Mouse (Mus musculus): ENCODE measurements around the gene Rps19.
"Not testable (repeated sequence)": the region's sequence is repeated elsewhere in the genome, so short reads cannot be mapped to it uniquely, and the experiment has no call there.

The Rps19 gene

GRCm38 (mm10) chr7:24869532-24870165 is 14.5 kb upstream of the Rps19 start, which contains the start of the genes Lypd4 and Dmrtc2:
Gene Lypd4, minus strand, starts transcription at chr7:24869941.
Gene Dmrtc2, plus strand, starts transcription at chr7:24870057.
- no peak for DNase-seq (ENCODE audit: low spot score)

GRCm38 (mm10) chr7:24877588-24877987 is 6.6 kb upstream of the Rps19 start:
- DNase-seq (ENCODE audit: low spot score), result no peak

GRCm38 (mm10) chr7:24879620-24880019 is 4.6 kb upstream of the Rps19 start:
- no peak for DNase-seq (ENCODE audit: low spot score)

GRCm38 (mm10) chr7:24882416-24883199 is 1.6 kb upstream of the Rps19 start:
- no peak for DNase-seq (ENCODE audit: low spot score)

GRCm38 (mm10) chr7:24884693-24885291 is 621 bp downstream of the Rps19 start:
- DNase-seq (ENCODE audit: low spot score), result no peak

GRCm38 (mm10) chr7:24885468-24886307 is 1.5 kb downstream of the Rps19 start:
- DNase-seq (ENCODE audit: low spot score), result no peak

- DNase-seq (ENCODE audit: low spot score), result no peak
These were observed 2.1 kb downstream of the Rps19 start for GRCm38 (mm10) chr7:24886308-24886633.

- DNase-seq (ENCODE audit: low spot score), result no peak
These were observed 2.9 kb downstream of the Rps19 start for GRCm38 (mm10) chr7:24887096-24887495.

GRCm38 (mm10) chr7:24889431-24890220 is 5.5 kb downstream of the Rps19 start:
- DNase-seq (ENCODE audit: low spot score), result no peak

- peak; percentile 88 for DNase-seq (ENCODE audit: low spot score)
These were observed 6.4 kb downstream of the Rps19 start for GRCm38 (mm10) chr7:24890281-24891216.

- no peak for DNase-seq (ENCODE audit: low spot score)
These were observed 7.3 kb downstream of the Rps19 start for GRCm38 (mm10) chr7:24891241-24892124.

GRCm38 (mm10) chr7:24892125-24892583 is 8.0 kb downstream of the Rps19 start:
- DNase-seq (ENCODE audit: low spot score), result no peak

GRCm38 (mm10) chr7:24895749-24896148 is 11.6 kb downstream of the Rps19 start:
- not testable (repeated sequence) for DNase-seq (ENCODE audit: low spot score)

GRCm38 (mm10) chr7:24896269-24896668 is 12.1 kb downstream of the Rps19 start:
- no peak for DNase-seq (ENCODE audit: low spot score)

GRCm38 (mm10) chr7:24897224-24897623 is 13.1 kb downstream of the Rps19 start, which contains the start of gene Cd79a:
Gene Cd79a, plus strand, starts transcription at chr7:24897381.
- no peak for DNase-seq (ENCODE audit: low spot score)

- no peak for DNase-seq (ENCODE audit: low spot score)
These were observed 13.8 kb downstream of the Rps19 start for GRCm38 (mm10) chr7:24897959-24898358.

GRCm38 (mm10) chr7:24901114-24901513 is 16.9 kb downstream of the Rps19 start:
- DNase-seq (ENCODE audit: low spot score), result no peak

- DNase-seq (ENCODE audit: low spot score), result peak; percentile 32
These were observed 17.7 kb downstream of the Rps19 start for GRCm38 (mm10) chr7:24901842-24902241.

- DNase-seq (ENCODE audit: low spot score), result no peak
These were observed 18.1 kb downstream of the Rps19 start for GRCm38 (mm10) chr7:24902264-24902629.
